Mouse (Mus musculus) limb, embryonic 13.5 days (tissue): ENCODE data around the gene Rhebl1. TPM values are rescaled to one million over a fixed set of nuclear protein-coding genes. Genes with fewer than 3 reads are reported as not detected.
"Not testable (repeated sequence)": the region's sequence is repeated elsewhere in the genome, so short reads cannot be mapped to it uniquely, and the experiment has no call there.

ENCODE experiments used
- ATAC-seq: fragments of 200-750 bp; cut with Nextera tagmentation; 2 replicates; pipeline ENCODE4 v1.8.0; 2017; ENCODE audit warnings: low read depth, moderate number of reproducible peaks, moderate TSS enrichment; ENCODE audit not compliant: low FRiP score
- H3K27ac ChIP-seq: fragments of 300-500 bp; sonication (generic); 2 replicates; pipeline ENCODE4 v1.5.1; 2015; ENCODE audit warnings: inconsistent platforms, mild to moderate bottlenecking, moderate library complexity
- H3K27me3 ChIP-seq: fragments of 300-500 bp; sonication (generic); 2 replicates; pipeline ENCODE4 v1.6.1; 2015; ENCODE audit warnings: mild to moderate bottlenecking, inconsistent platforms
- H3K36me3 ChIP-seq: fragments of 300-500 bp; sonication (generic); 2 replicates; pipeline ENCODE4 v1.6.1; 2015; ENCODE audit warnings: inconsistent platforms, mild to moderate bottlenecking, moderate library complexity
- H3K4me1 ChIP-seq: fragments of 300-500 bp; sonication (generic); 2 replicates; pipeline ENCODE4 v1.6.1; 2015; ENCODE audit warnings: inconsistent platforms
- H3K4me2 ChIP-seq: fragments of 300-500 bp; sonication (generic); replicated peaks from 2 replicates; pipeline ENCODE4 v1.6.1; 2015; ENCODE audit warnings: inconsistent platforms, mild to moderate bottlenecking, moderate library complexity
- H3K4me3 ChIP-seq: fragments of 300-500 bp; sonication (generic); 2 replicates; pipeline ENCODE4 v1.5.1; 2015; ENCODE audit warnings: moderate library complexity, mild to moderate bottlenecking, inconsistent platforms
- H3K9ac ChIP-seq: fragments of 300-500 bp; sonication (generic); 2 replicates; pipeline ENCODE4 v1.6.1; 2015; ENCODE audit warnings: mild to moderate bottlenecking, inconsistent platforms
- H3K9me3 ChIP-seq: fragments of 300-500 bp; sonication (generic); 2 replicates; pipeline ENCODE4 v1.6.1; 2016; ENCODE audit warnings: inconsistent platforms
- WGBS: fragments of 180-500 bp; shearing (Covaris S2); methylation state at CpG from one replicate; pipeline ENCODE4 v1.1.7; 2015; 5-methylcytosine and 5-hydroxymethylcytosine counted together
- polyA plus RNA-seq: library from polyadenylated mRNA; unstranded; fragments of >200 nt; fragmentation: Nextera tagmentation; extraction: Ambion mirVana; gene quantifications from 2 replicates; pipeline ENCODE4 v1.2.1, GENCODE M21; 2015

The Rhebl1 gene
- 18.4 and 20.1 TPM in 2 replicates for polyA plus RNA-seq

DNA sequence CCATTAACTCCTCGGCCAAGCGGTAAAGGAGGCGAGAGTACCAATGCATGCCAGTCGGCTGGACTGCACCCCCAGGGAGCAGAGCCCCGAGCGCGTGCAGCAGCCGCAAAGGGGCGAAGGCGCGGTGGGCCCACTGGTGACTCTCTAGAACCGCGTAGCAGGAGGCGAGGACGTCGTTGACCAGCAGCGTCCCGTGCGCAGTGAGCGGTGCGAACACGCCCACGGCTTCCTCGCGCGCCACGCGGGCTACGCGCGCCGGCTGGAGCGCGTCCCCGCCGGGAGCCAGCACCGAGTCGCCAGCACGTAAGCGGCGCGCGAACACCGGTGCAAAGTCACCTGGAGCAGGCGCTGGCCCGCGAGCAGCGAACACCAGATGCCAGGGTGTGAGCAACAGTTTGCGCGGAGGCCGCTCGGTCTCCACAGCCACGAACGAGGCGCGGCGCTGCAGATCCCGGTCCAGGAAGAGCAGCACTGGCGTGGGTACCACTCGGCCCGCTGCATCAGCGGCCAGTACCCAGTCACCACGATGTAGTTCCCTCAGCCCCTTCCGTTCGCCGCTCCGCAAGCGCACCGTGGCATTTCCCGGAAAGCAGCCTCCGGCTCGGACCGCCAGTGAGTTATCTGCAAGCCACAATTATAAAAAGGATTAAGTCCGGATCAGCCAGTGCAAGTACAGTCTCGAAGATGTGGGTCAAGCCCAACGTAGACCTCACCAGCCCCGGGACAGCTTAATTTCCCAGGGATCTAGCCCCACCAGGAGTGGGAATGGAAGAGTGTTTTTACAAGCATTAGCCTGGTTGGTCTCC, at the start of gene Rhebl1:
TSS of gene Rhebl1 (minus strand) at position 601 of the 806 bp plus-strand sequence.
- peak within 1 kb of the TSS; percentile 99 for H3K4me2 ChIP-seq
- H3K9ac ChIP-seq, result peak within 1 kb of the TSS; percentile 74
- H3K36me3 ChIP-seq, result no peaks in the 10 kb centered on the region
- peak within 1 kb of the TSS; percentile 58 for H3K4me3 ChIP-seq
- H3K27ac ChIP-seq, result no peak within 1 kb of the TSS
- no peaks in the 10 kb centered on the region for H3K9me3 ChIP-seq
- ATAC-seq, result no peak
- peaks cover 88% of the 10 kb centered on the region for H3K27me3 ChIP-seq
- WGBS, result under 1% methylated on average over 77 of the region's 77 CpGs
- peaks cover 45% of the 10 kb centered on the region for H3K4me1 ChIP-seq

DNA sequence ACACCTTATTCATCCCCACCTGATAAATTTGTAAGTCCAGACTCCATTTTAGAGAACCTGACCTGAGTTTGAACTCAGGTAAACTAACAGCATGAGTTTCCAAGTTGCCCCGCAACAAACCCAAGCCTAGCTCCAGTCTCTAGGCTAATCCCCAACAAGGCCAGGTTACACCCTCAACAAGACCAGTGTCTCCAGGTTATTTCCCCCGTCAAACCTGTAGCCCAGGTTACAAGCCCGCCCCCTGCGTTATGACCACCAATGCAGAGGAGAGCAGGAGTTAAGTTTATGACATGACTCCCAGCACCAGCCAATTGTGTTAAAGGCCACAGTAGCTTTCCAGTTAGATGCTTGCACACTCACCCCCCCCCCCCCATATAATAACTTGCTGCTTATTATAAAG, 48.8 kb upstream of the Rhebl1 start:
- WGBS, result 65% methylated on average over 4 of the region's 4 CpGs
- H3K4me3 ChIP-seq, result no peak overlapping the region
- no peak overlapping the region for H3K9ac ChIP-seq
- H3K9me3 ChIP-seq, result 0 out of 2 replicates have a peak, but pooled peaks cover 4% of the 10 kb centered on the region
- no peak overlapping the region for H3K4me2 ChIP-seq
- no peaks in the 10 kb centered on the region for H3K36me3 ChIP-seq
- no peak overlapping the region for H3K27ac ChIP-seq
- no peaks in the 10 kb centered on the region for H3K4me1 ChIP-seq
- no peak for ATAC-seq
- no peaks in the 10 kb centered on the region for H3K27me3 ChIP-seq

DNA sequence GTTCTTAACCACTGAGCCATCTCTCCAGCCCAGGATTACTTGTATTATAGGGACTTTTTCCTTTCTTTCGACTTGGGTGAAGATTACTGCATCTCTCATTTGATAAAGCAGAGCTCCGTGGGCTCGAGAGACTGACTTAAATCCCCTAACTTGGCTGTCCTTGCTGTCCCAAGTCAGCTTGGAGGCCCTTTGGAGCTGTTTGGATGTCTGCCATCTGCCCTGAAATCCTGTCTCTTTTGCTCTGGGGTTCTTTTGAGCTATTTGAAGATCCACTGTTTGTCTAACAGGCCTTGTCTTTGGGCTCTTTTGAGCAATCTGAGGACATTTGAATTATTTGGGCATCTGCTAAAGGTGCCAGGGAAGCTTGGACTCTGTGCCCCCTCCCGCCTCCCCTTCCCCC, 47.7 kb upstream of the Rhebl1 start:
- Histone ChIP-seq H3K27me3 (no peaks in the 10 kb centered on the region), H3K9me3 (0 out of 2 replicates have a peak, but pooled peaks cover 4% of the 10 kb centered on the region), H3K9ac (no peak overlapping the region), H3K4me1 (no peaks in the 10 kb centered on the region), H3K4me2 (no peak overlapping the region), H3K36me3 (no peaks in the 10 kb centered on the region), H3K4me3 (no peak overlapping the region), H3K27ac (no peak overlapping the region)
- no peak for ATAC-seq
- WGBS, result 87% methylated on average over 4 of the region's 4 CpGs

DNA sequence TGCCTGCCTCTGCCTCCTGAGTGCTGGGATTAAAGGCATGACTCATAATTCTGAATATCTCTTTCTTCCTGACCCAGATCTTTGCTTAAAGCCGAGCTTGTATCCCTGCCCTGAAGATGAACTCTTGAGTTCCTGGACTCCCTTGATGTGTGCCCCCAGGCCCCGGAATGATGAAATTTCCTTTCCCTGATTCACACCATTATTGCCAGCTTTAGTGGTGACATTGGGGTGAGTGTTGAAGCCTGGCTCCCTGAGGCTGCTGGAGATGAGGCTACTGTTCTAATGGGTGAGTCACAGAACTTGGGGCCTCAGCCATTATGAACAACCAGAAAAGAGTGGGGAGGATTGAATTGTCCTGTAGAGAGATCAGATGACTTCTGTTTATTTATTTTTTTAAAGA, 47.2 kb upstream of the Rhebl1 start:
- Histone ChIP-seq H3K4me1 (no peaks in the 10 kb centered on the region), H3K4me3 (no peak overlapping the region), H3K36me3 (no peaks in the 10 kb centered on the region), H3K4me2 (no peak overlapping the region), H3K27ac (no peak overlapping the region), H3K9ac (no peak overlapping the region), H3K9me3 (0 out of 2 replicates have a peak, but pooled peaks cover 4% of the 10 kb centered on the region), H3K27me3 (no peaks in the 10 kb centered on the region)
- no peak for ATAC-seq
- 71% methylated on average over 2 of the region's 2 CpGs for WGBS

DNA sequence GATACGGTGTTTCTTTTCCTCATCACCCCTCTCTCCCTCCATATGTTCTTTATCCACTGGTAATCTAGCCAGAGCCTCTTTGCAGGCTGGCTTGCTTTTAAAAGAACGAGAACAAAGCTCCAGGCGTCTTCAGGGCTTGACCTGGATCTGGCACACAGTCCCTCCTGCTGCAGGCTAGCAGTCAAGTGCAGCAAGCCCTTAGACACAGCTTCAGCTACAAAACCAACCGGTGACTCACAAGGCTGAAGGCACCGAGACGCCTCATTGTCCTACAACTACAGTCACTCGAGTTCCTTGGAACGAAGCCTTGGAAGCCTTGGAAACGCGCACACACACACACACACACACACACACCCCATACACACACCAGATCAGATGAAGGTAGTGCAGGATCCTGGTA, 46.5 kb upstream of the Rhebl1 start:
- Histone ChIP-seq H3K9me3 (0 out of 2 replicates have a peak, but pooled peaks cover 4% of the 10 kb centered on the region), H3K27me3 (no peaks in the 10 kb centered on the region), H3K4me3 (no peak overlapping the region), H3K27ac (no peak overlapping the region), H3K9ac (no peak overlapping the region), H3K4me2 (no peak overlapping the region), H3K4me1 (peaks cover 5% of the 10 kb centered on the region), H3K36me3 (no peaks in the 10 kb centered on the region)
- WGBS, result 65% methylated on average over 10 of the region's 10 CpGs
- ATAC-seq, result no peak

- Histone ChIP-seq H3K9ac (peak within 1 kb of the TSS; percentile 96), H3K27me3 (no peaks in the 10 kb centered on the region), H3K9me3 (no peaks in the 10 kb centered on the region), H3K4me3 (peak within 1 kb of the TSS; percentile 78), H3K4me1 (peaks cover 22% of the 10 kb centered on the region), H3K36me3 (peaks cover 10% of the 10 kb centered on the region), H3K27ac (peak within 1 kb of the TSS; percentile 99), H3K4me2 (peak within 1 kb of the TSS; percentile 85)
- peak; percentile 96 for ATAC-seq
- whole genome bisulfite sequencing, result under 1% methylated on average over 54 of the region's 58 CpGs
These were observed 40.0 kb upstream of the Rhebl1 start, which contains the start of gene Tuba1b for GRCm38 (mm10) chr15:98934217-98934839. Gene Tuba1b (minus strand): TSS chr15:98934565.

DNA sequence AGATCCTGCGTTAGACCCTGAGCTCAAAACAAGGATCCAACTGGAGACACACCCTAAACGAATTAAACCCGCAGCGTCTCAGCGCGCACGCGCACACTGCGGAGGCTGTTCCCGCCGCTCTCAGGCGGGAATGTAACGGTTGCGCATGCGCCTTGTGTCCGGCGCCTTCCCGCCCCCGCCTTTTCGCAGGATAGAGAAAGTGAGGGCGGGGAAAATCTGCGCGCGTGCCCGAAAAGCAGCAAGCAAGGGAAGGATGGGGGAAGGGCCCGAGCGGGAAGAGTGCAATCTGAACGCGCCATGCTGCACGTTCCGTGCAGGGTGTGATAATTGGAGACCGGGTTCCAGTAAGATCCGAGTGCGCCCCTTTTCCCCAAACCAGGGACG, 39.5 kb upstream of the Rhebl1 start:
- peak overlapping the region; percentile 78 for H3K4me3 ChIP-seq
- H3K36me3 ChIP-seq, result peaks cover 10% of the 10 kb centered on the region
- H3K27ac ChIP-seq, result peak overlapping the region; percentile 99
- H3K9ac ChIP-seq, result peak overlapping the region; percentile 96
- peaks cover 25% of the 10 kb centered on the region for H3K4me1 ChIP-seq
- peak overlapping the region; percentile 85 for H3K4me2 ChIP-seq
- ATAC-seq, result peak; percentile 87
- no peaks in the 10 kb centered on the region for H3K27me3 ChIP-seq
- H3K9me3 ChIP-seq, result no peaks in the 10 kb centered on the region
- under 1% methylated on average over 35 of the region's 35 CpGs for WGBS

DNA sequence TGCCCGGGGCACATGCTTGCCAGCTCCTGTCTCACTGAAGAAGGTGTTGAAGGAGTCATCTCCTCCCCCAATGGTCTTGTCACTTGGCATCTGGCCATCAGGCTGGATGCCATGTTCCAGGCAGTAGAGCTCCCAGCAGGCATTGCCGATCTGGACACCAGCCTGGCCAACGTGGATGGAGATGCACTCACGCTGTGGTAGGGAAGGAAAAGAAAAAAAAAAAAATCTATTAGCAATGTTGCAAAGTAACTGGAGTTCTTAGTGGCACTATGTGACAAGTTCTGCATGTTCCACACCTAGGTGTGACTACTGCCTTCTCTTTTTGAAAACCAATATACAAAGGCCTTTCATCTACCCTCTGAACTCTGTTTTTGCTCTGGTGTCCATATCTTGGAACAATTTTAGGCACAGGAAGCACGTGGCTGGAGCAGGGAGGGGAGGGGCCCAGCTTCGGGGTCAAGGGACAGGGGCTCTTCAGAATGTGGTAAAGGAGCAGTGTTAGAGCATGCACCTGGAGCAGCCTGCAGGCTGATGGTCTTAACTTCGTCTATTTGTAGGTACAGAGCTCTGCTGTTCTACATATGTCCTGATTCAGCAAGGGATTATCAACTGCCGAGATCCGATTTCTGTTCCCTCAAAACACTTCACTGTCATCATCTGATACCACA, 38.8 kb upstream of the Rhebl1 start:
- ATAC-seq, H3K9me3 ChIP-seq, H3K27me3 ChIP-seq: not testable (repeated sequence)
- WGBS, result 17% methylated on average over 8 of the region's 9 CpGs
- Histone ChIP-seq H3K4me1 (peaks cover 30% of the 10 kb centered on the region), H3K36me3 (peaks cover 10% of the 10 kb centered on the region), H3K4me2 (peak overlapping the region; percentile 85), H3K4me3 (peak overlapping the region; percentile 78), H3K9ac (peak overlapping the region; percentile 96), H3K27ac (peak overlapping the region; percentile 99)

DNA sequence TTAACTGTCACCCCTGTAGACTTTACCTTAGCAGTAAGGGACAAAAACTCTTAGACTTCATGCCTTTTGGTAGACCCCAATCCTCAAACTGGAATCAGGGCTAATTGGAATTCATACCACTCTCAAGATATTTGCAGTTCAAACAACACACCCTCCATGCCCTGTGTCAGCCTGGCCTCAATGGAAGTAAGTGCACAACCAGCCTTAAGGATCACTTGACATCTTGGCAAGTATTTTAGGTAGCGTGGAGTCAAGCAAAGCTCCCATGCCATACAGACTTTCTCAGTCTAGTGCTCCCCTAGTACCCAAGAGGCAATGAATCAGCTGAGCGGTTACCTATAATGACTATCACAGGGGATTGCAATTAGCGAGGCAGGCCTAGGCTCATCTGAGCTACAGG, 36.7 kb upstream of the Rhebl1 start:
- peaks cover 27% of the 10 kb centered on the region for H3K4me1 ChIP-seq
- H3K4me3 ChIP-seq, result no peak overlapping the region
- H3K4me2 ChIP-seq, result no peak overlapping the region
- WGBS, result 74% methylated on average over 3 of the region's 3 CpGs
- no peaks in the 10 kb centered on the region for H3K27me3 ChIP-seq
- peaks cover 10% of the 10 kb centered on the region for H3K36me3 ChIP-seq
- peak overlapping the region; percentile 44; the same call in 1 of the 2 replicates for H3K27ac ChIP-seq
- ATAC-seq, result no peak
- no peaks in the 10 kb centered on the region for H3K9me3 ChIP-seq
- H3K9ac ChIP-seq, result peak overlapping the region; percentile 25; the same call in 1 of the 2 replicates

GRCm38 (mm10) chr15:98930017-98930734, 35.8 kb upstream of the Rhebl1 start:
- Histone ChIP-seq H3K4me2 (no peak overlapping the region), H3K36me3 (peaks cover 10% of the 10 kb centered on the region), H3K27me3 (no peaks in the 10 kb centered on the region), H3K9me3 (no peaks in the 10 kb centered on the region), H3K27ac (no peak overlapping the region; the same call in 1 of the 2 replicates), H3K4me3 (no peak overlapping the region), H3K4me1 (peaks cover 18% of the 10 kb centered on the region), H3K9ac (no peak overlapping the region)
- no peak for ATAC-seq
- WGBS, result 51% methylated on average over 8 of the region's 8 CpGs

- Histone ChIP-seq H3K4me3 (no peak overlapping the region), H3K27ac (peak overlapping the region; percentile 1; the same call in 1 of the 2 replicates), H3K9me3 (no peaks in the 10 kb centered on the region), H3K4me2 (no peak overlapping the region), H3K27me3 (no peaks in the 10 kb centered on the region), H3K9ac (no peak overlapping the region), H3K36me3 (peaks cover 10% of the 10 kb centered on the region), H3K4me1 (peaks cover 18% of the 10 kb centered on the region)
- WGBS, result 10% methylated on average over 13 of the region's 13 CpGs
- peak; percentile 62 for ATAC-seq
These were observed 34.4 kb upstream of the Rhebl1 start for GRCm38 (mm10) chr15:98928598-98929240.
